ENCODE assay signal across 8 mouse cellular contexts in genomic region chr11:61714346-61715117, GRCm38 (mm10). TPM values are rescaled to one million over a fixed set of nuclear protein-coding genes. Genes with fewer than 3 reads are reported as not detected.
DNase-seq lines count a peak whose midpoint lies in the region; ATAC-seq and TF ChIP-seq lines count a peak whose summit lies in the region.

No protein-coding gene starts in this region.

- no peaks in the 10 kb centered on the region for H3K36me3 ChIP-seq in ES-E14 (ENCODE audit: control insufficient read depth, insufficient read depth, low read length, poor library complexity, severe bottlenecking)
- no peaks in the 10 kb centered on the region for H3K36me3 ChIP-seq in forebrain, embryonic 14.5 days (ENCODE audit: control insufficient read depth, insufficient read depth, low read length)
- no peaks in the 10 kb centered on the region for H3K36me3 ChIP-seq in liver, embryonic 15.5 days (replicated peaks)
- H3K36me3 ChIP-seq in neural tube, embryonic 15.5 days: no peaks in the 10 kb centered on the region
- H3K36me3 ChIP-seq in thymus, adult 2 months (ENCODE audit: control insufficient read depth, insufficient read depth, low read length): no peaks in the 10 kb centered on the region

- H3K9ac ChIP-seq in ES-E14 (ENCODE audit: insufficient read depth, low read depth, low read length, poor library complexity, severe bottlenecking): no peak overlapping the region
- H3K9ac ChIP-seq in forebrain, embryonic 14.5 days (ENCODE audit: low read length): no peak overlapping the region
- H3K9ac ChIP-seq in liver, embryonic 15.5 days: no peak overlapping the region
- H3K9ac ChIP-seq in neural tube, embryonic 15.5 days (replicated peaks): no peak overlapping the region

- H3K27ac ChIP-seq in ES-E14 (ENCODE audit: insufficient read depth, low read depth, low read length, poor library complexity, severe bottlenecking): no peak overlapping the region
- H3K27ac ChIP-seq in forebrain, embryonic 14.5 days (ENCODE audit: low read depth, low read length): no peak overlapping the region
- H3K27ac ChIP-seq in liver, embryonic 15.5 days (replicated peaks): no peak overlapping the region
- H3K27ac ChIP-seq in neural tube, embryonic 15.5 days (replicated peaks): no peak overlapping the region
- H3K27ac ChIP-seq in thymus, adult 2 months (ENCODE audit: control insufficient read depth, insufficient read depth, low read length): no peak overlapping the region

- intact Hi-C loops in heart, postnatal 25 days (cut with DNase I): loop anchor here (1.0 to 10.0 kb wide), 5 partner anchors 48 to 610 kb away; no protein-coding TSS in a partner anchor

- WGBS in forebrain, embryonic 14.5 days: 41% methylated on average over 11 of the region's 11 CpGs
- 48% methylated on average over 11 of the region's 11 CpGs for WGBS in large intestine, adult 2 months
- 25% methylated on average over 11 of the region's 11 CpGs for WGBS in liver, embryonic 15.5 days (ENCODE audit: insufficient replicate concordance)
- WGBS in neural tube, embryonic 15.5 days: 44% methylated on average over 11 of the region's 11 CpGs
- WGBS in thymus, adult 2 months: 49% methylated on average over 11 of the region's 11 CpGs

- peak; percentile 82; the same call in 1 of the 2 replicates for ATAC-seq in cerebellum, adult (ENCODE audit: insufficient number of reproducible peaks, low FRiP score, low TSS enrichment)
- ATAC-seq in forebrain, embryonic 14.5 days: peak; percentile 86
- peak; percentile 71 for ATAC-seq in liver, embryonic 15.5 days (ENCODE audit: insufficient read depth)
- peak; percentile 89 for ATAC-seq in neural tube, embryonic 15.5 days (ENCODE audit: low FRiP score)

- TF ChIP-seq CTCF in thymus, adult 2 months (IDR thresholded peaks at IDR 0.05; ENCODE audit: borderline replicate concordance, control insufficient read depth, extremely low read depth, insufficient read depth, low read length, poor library complexity): no peak; the same call in 1 of the 2 replicates

- no peak overlapping the region for H3K4me3 ChIP-seq in ES-E14 (ENCODE audit: insufficient read depth in 1 of 2, low read depth in 1 of 2, low read length in 2 of 2, poor library complexity in 1 of 2, severe bottlenecking in 1 of 2)
- H3K4me3 ChIP-seq in forebrain, embryonic 14.5 days (ENCODE audit: low read depth, low read length): no peak overlapping the region
- H3K4me3 ChIP-seq in liver, embryonic 15.5 days (replicated peaks): no peak overlapping the region
- no peak overlapping the region for H3K4me3 ChIP-seq in neural tube, embryonic 15.5 days (replicated peaks)
- H3K4me3 ChIP-seq in thymus, adult 2 months (ENCODE audit: control insufficient read depth, insufficient read depth, low read length): no peak overlapping the region

- H3K27me3 ChIP-seq in forebrain, embryonic 14.5 days (replicated peaks; ENCODE audit: control insufficient read depth, insufficient read depth, low read length): no peaks in the 10 kb centered on the region
- H3K27me3 ChIP-seq in liver, embryonic 15.5 days: peaks cover 11% of the 10 kb centered on the region; the same call in 1 of the 2 replicates
- no peaks in the 10 kb centered on the region for H3K27me3 ChIP-seq in neural tube, embryonic 15.5 days (replicated peaks)
- H3K27me3 ChIP-seq in thymus, adult 2 months (ENCODE audit: control insufficient read depth, insufficient read depth, low read length): no peaks in the 10 kb centered on the region

- no peak for TF ChIP-seq POLR2A in thymus, adult 2 months (IDR thresholded peaks at IDR 0.05; ENCODE audit: control insufficient read depth, extremely low read depth, insufficient read depth, low read length, poor library complexity)

- H3K9me3 ChIP-seq in ES-E14 (ENCODE audit: control insufficient read depth, insufficient read depth, low read depth, low read length): no peaks in the 10 kb centered on the region
- no peaks in the 10 kb centered on the region for H3K9me3 ChIP-seq in forebrain, embryonic 14.5 days (replicated peaks; ENCODE audit: control insufficient read depth, low read length)
- no peaks in the 10 kb centered on the region for H3K9me3 ChIP-seq in liver, embryonic 15.5 days (replicated peaks)
- H3K9me3 ChIP-seq in neural tube, embryonic 15.5 days (replicated peaks): no peaks in the 10 kb centered on the region

- H3K4me2 ChIP-seq in forebrain, embryonic 14.5 days (ENCODE audit: low read length): no peak overlapping the region
- no peak overlapping the region for H3K4me2 ChIP-seq in liver, embryonic 15.5 days
- H3K4me2 ChIP-seq in neural tube, embryonic 15.5 days: no peak overlapping the region

- in situ Hi-C loops in ES-E14 (cut with MboI; ENCODE audit: low sequenced_read_pairs in 2 of 2, unreplicated experiment in 2 of 2): loop anchor here in 1 of 2 experiments (10.0 kb wide), 1 partner anchor 90 kb away; no protein-coding TSS in a partner anchor

- DNase-seq in ES-E14 (ENCODE audit: low read depth, low spot score): peak; percentile 81
- DNase-seq in forebrain, embryonic 14.5 days (ENCODE audit: low spot score): peak; percentile 94
- DNase-seq in heart, postnatal 25 days (ENCODE audit: low spot score): peak; percentile 38
- peak; percentile 74 for DNase-seq in large intestine, adult 2 months (ENCODE audit: low read depth, low spot score)
- peak; percentile 73 for DNase-seq in thymus, adult 2 months

- peaks cover 0 to 2% of the 10 kb centered on the region in 2 experiments; a peak in 1 of 4 replicates for H3K4me1 ChIP-seq in ES-E14 (ENCODE audit: control insufficient read depth in 2 of 2, insufficient read depth in 2 of 2, low read length in 2 of 2, poor library complexity in 1 of 2)
- no peaks in the 10 kb centered on the region; the same call in 1 of the 2 replicates for H3K4me1 ChIP-seq in forebrain, embryonic 14.5 days (ENCODE audit: control insufficient read depth, insufficient read depth, low read length)
- H3K4me1 ChIP-seq in liver, embryonic 15.5 days (replicated peaks): 0 out of 2 replicates have a peak, but pooled peaks cover 8% of the 10 kb centered on the region
- 0 out of 2 replicates have a peak, but pooled peaks cover 2% of the 10 kb centered on the region for H3K4me1 ChIP-seq in neural tube, embryonic 15.5 days
- H3K4me1 ChIP-seq in thymus, adult 2 months (replicated peaks; ENCODE audit: control insufficient read depth, insufficient read depth, low read length): no peaks in the 10 kb centered on the region

TF ChIP-seq in ES-E14, 5 proteins besides CTCF, POLR2A, EP300 and RAD21:
- TF ChIP-seq ZC3H11A (IDR thresholded peaks at IDR 0.05; ENCODE audit: borderline replicate concordance, low read depth, low read length): peak; percentile 86; the same call in 1 of the 2 replicates
- TF ChIP-seq MAFK (IDR thresholded peaks at IDR 0.05; ENCODE audit: insufficient read depth, low read depth, low read length): no peak

RNA-seq across cellular contexts. Expression of gene Slc5a10, which starts 6.1 kb away (rescaled TPM):
- 0.32 and 0.45 TPM in 2 replicates for total RNA-seq in ES-E14 (2012; rRNA removed)
- not detected in 2 replicates for polyA plus RNA-seq in forebrain, embryonic 14.5 days (2014; fragmentation: Nextera tagmentation; extraction: Ambion mirVana)
- total RNA-seq in heart, postnatal 25 days (2021): not detected
- polyA plus RNA-seq in large intestine, adult 2 months (2012; rRNA removed): 0.05 TPM in 1 of 2 replicates, not detected in the other
- not detected in 2 replicates for polyA plus RNA-seq in liver, embryonic 15.5 days (2015; fragmentation: Nextera tagmentation; extraction: Ambion mirVana)
- not detected in 2 replicates for polyA plus RNA-seq in neural tube, embryonic 15.5 days (2015; fragmentation: Nextera tagmentation; extraction: Ambion mirVana)
- polyA plus RNA-seq in thymus, adult 2 months (2012; rRNA removed): 0.27 and 0.36 TPM in 2 replicates

RNA-seq across cellular contexts. Expression of gene Fam83g, which starts 30.6 kb away (rescaled TPM):
- 6.2 and 9.4 TPM in 2 replicates for total RNA-seq in ES-E14 (2012; rRNA removed)
- 0.19 and 0.25 TPM in 2 replicates for polyA plus RNA-seq in forebrain, embryonic 14.5 days (2014; fragmentation: Nextera tagmentation; extraction: Ambion mirVana)
- total RNA-seq in heart, postnatal 25 days (2021): under 1 TPM in 1 of 2 experiments, not detected in 1; 0.14 TPM
- 14.9 and 20.8 TPM in 2 replicates for polyA plus RNA-seq in large intestine, adult 2 months (2012; rRNA removed)
- polyA plus RNA-seq in liver, embryonic 15.5 days (2015; fragmentation: Nextera tagmentation; extraction: Ambion mirVana): 6.6 and 9.0 TPM in 2 replicates
- 0.27 and 1.1 TPM in 2 replicates for polyA plus RNA-seq in neural tube, embryonic 15.5 days (2015; fragmentation: Nextera tagmentation; extraction: Ambion mirVana)
- 8.9 and 9.5 TPM in 2 replicates for polyA plus RNA-seq in thymus, adult 2 months (2012; rRNA removed)

RNA-seq across cellular contexts. Expression of gene Prpsap2, which starts 47.4 kb away (rescaled TPM):
- 29.3 and 35.7 TPM in 2 replicates for total RNA-seq in ES-E14 (2012; rRNA removed)
- polyA plus RNA-seq in forebrain, embryonic 14.5 days (2014; fragmentation: Nextera tagmentation; extraction: Ambion mirVana): 67.6 and 70.2 TPM in 2 replicates
- total RNA-seq in heart, postnatal 25 days (2021): 1 to 10 TPM; 6.8 TPM
- polyA plus RNA-seq in large intestine, adult 2 months (2012; rRNA removed): 14.4 and 18.8 TPM in 2 replicates
- polyA plus RNA-seq in liver, embryonic 15.5 days (2015; fragmentation: Nextera tagmentation; extraction: Ambion mirVana): 5.9 and 6.3 TPM in 2 replicates
- 43.1 and 49.8 TPM in 2 replicates for polyA plus RNA-seq in neural tube, embryonic 15.5 days (2015; fragmentation: Nextera tagmentation; extraction: Ambion mirVana)
- polyA plus RNA-seq in thymus, adult 2 months (2012; rRNA removed): 22.0 and 25.4 TPM in 2 replicates

Comparison
In these comparisons a context has a peak if more than half of its experiments do, and no peak if none do; other contexts are left out.
1. DNase-seq: peak in every context shown above with its lines; median percentile 94 in forebrain, embryonic 14.5 days; 81 in ES-E14; 74 in large intestine, adult 2 months; 73 in thymus, adult 2 months; 38 in heart, postnatal 25 days.